Mouse (Mus musculus): ENCODE measurements at regions not wholly inside any gene's neighbourhood (a gene's known extent, or its start where the extent isn't known, plus 50 kb on each side); places are given as distances from the start of the nearest gene placed in this dataset.

GRCm38 (mm10) chr3:149173537-149173936, 183.2 kb upstream of the Adgrl2 start:
- DNase-seq (ENCODE audit: low spot score in 2 of 2): no peak

- no peak for DNase-seq (ENCODE audit: low spot score in 2 of 2)
Observed at GRCm38 (mm10) chr3:149171766-149172165, 181.4 kb upstream of the Adgrl2 start.

- DNase-seq (ENCODE audit: low spot score in 2 of 2): no peak
Observed at GRCm38 (mm10) chr3:149170191-149170590, 179.8 kb upstream of the Adgrl2 start.

GRCm38 (mm10) chr3:149169442-149169841, 179.1 kb upstream of the Adgrl2 start:
- no peak for DNase-seq (ENCODE audit: low spot score in 2 of 2)

DNA sequence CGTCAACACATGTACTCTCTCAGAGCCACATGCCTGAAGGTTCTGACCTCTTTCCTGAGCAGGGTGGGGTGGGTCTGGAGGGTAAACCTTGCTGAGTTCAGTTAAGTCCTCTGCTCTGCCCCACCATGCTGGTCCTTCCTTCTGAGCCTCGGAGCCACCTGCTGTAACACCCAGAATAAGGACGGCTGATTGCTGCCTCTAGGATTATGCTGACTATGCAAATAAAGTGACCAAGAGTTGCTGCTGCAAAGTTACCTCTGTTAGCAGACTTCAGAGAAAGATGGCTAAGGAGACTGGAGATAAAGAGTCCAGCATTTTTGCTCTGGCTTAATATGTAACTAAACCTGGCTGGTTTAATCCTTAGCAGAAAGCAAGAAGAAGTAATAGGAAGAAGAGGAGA, 177.6 kb upstream of the Adgrl2 start:
- no peak for DNase-seq (ENCODE audit: low spot score in 2 of 2)

DNA sequence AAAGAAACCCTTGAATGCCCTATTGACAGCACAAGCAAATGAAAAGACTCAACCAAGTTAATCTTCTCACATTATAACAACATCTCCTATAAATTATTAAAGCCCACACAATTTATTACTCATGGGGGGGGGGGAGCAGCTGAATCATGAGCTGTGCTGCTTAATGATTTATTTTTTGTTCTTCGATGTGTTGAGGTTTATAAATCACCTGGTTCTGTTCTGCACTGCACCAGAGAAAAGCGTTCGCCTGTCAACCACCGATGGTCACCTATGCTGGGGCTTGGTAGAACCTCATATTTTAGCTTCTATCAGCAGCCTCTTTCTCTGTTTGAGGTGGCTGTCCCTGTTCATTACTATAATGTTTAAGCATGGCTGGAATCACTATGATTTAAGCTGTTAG, 174.4 kb upstream of the Adgrl2 start:
- no peak for DNase-seq (ENCODE audit: low spot score in 2 of 2)

DNA sequence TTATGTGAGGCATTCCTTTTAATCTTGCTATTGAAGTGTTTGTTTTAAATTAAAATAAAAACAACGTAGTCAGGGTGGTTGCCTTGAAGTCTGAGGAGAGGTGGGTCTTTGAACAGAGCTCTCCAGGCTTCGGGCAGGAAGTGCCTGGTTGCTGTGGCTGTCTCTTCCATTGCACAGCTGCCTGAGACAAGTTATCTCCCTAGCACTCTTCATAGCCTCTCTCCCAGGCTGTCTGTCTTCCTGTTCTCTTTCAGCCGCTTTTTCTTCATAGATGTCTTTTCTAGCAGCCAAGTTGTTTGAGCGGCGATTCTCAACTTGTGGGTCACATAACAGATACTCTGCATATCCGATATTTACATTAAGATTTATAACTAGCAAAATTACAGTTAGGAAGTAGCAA, 173.2 kb upstream of the Adgrl2 start:
- DNase-seq (ENCODE audit: low spot score in 2 of 2): no peak

DNA sequence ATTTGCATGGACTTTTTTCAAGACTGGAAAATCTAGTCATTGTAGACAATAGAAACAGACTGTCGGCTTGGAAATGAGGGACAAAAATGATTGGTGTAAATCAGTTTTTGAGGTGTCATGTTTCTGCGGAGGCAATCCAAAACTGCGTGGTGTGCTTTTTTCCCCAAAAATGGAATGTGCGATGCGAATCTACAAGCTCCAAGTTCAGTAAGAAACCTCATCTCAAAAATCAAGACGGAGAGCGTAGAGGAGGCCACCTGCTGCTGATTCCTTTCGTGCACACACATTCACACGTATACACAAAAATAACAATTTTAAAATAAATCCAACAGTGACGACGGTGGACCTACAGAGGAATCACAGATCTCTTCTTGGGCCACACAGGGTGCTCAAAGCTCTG, 170.5 kb upstream of the Adgrl2 start:
- DNase-seq (ENCODE audit: low spot score in 2 of 2): peak in 1 of 2 experiments; percentile 10

- no peak for DNase-seq (ENCODE audit: low spot score in 2 of 2)
Observed at GRCm38 (mm10) chr3:149157381-149157780, 167.0 kb upstream of the Adgrl2 start.

- no peak for DNase-seq (ENCODE audit: low spot score in 2 of 2)
Observed at GRCm38 (mm10) chr3:149152312-149152711, 162.0 kb upstream of the Adgrl2 start.

GRCm38 (mm10) chr3:149150796-149151195, 160.4 kb upstream of the Adgrl2 start:
- no peak for DNase-seq (ENCODE audit: low spot score in 2 of 2)

- no peak for DNase-seq (ENCODE audit: low spot score in 2 of 2)
Observed at GRCm38 (mm10) chr3:149148608-149149007, 158.3 kb upstream of the Adgrl2 start.

GRCm38 (mm10) chr3:149147916-149148315, 157.6 kb upstream of the Adgrl2 start:
- no peak for DNase-seq (ENCODE audit: low spot score in 2 of 2)

DNA sequence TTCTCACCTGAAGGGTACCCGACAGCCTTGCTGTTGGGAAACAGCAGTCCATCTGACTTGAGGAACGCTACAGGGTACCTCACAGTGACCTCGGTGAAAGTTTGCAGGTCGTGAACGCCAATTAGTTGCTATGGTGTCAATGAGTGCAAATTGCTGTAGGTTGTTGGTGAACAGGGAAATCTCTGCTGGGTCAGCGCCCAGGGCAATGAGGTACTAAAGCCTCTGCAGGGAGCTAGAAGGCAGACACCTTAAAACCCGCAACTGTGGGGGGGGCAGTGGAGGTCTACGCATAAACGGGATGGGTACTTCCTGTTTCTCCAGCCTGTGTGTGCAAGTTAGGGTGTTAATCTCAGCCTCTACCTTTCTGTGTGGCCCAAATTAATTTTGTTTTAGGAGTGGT, 156.3 kb upstream of the Adgrl2 start:
- DNase-seq (ENCODE audit: low spot score in 2 of 2): no peak

DNA sequence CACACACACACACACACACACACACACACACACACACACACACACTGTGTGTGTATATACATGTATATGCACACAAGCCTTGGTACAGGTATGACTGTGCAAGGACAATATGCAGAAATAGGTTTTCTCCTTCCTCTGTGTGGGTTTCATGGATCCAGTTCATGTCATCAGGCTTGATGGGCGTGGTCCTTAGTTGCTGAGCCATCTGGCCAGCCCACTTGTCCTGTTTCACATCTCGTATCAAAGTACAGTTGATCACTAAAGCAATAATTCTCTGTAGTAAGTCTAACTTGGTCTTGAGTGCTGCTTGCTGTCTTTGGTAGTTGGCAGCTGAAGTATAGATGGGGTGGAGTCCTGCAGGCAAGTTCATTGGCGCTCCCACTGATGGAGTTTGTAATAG, 150.1 kb upstream of the Adgrl2 start:
- no peak for DNase-seq (ENCODE audit: low spot score in 2 of 2)

- no peak for DNase-seq (ENCODE audit: low spot score in 2 of 2)
Observed at GRCm38 (mm10) chr3:149134028-149134938, 143.9 kb upstream of the Adgrl2 start.

DNA sequence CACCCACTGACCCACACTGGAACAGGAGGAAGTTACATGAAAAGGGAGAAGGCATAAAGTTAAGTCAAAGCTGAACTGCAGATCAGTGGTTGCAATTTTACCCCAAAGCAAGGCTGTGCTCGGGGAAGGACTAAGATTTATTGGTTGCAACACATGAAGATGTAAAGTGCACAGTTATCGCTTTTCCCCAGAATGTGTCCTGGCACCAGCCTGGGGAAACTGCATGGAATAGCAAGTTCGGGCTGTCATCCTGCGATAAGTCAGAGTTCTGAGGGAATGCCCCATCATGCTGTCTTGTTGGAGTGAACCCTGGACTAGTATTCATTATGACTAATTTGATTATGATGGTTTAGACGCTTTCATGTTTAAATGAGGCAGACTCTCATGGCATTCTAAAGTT, 128.5 kb upstream of the Adgrl2 start:
- DNase-seq (ENCODE audit: low spot score in 2 of 2): no peak

GRCm38 (mm10) chr3:149117684-149118056, 127.3 kb upstream of the Adgrl2 start:
- no peak for DNase-seq (ENCODE audit: low spot score in 2 of 2)

GRCm38 (mm10) chr3:149117018-149117683, 126.8 kb upstream of the Adgrl2 start:
- no peak for DNase-seq (ENCODE audit: low spot score in 2 of 2)

DNA sequence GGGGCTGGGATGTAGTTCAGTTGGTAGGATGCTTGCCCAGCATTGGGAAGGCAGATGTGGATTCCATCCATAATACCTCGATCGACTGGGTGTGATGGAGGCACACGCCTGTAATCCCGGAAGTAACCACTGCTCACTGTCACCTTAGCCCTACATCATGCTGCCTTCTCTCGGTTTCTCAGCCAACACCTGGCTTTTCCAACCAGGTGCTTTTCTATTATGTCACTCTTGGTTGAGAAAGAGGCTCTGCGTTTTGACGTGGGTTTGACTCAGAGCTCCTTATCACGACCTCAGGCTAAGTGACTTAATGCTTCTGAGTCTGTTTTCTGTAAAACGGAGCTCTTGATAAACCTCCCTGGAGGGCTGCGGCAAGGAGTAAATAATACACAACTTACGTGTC, 126.2 kb upstream of the Adgrl2 start:
- DNase-seq (ENCODE audit: low spot score in 2 of 2): no peak

GRCm38 (mm10) chr3:149115901-149116300, 125.5 kb upstream of the Adgrl2 start:
- DNase-seq (ENCODE audit: low spot score in 2 of 2): no peak

DNA sequence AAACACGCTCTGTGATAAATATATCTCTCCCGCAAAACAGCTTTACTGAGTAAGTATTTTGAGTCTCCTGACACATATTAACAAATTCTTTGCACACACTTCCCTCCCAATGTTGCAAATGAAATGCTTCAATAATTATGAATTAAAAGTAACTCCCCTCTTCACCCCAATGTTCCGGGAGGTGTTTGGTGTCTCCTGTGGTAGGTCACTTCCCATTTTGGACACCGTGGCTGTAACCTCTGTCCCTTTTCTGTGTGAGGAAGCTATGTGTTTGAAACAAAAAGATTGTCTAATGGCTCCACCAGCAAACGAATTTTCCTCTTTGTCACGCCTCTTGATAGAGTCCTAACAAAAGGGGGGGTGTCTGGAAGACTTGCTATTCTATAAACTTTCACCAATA, 122.5 kb upstream of the Adgrl2 start:
- DNase-seq (ENCODE audit: low spot score in 2 of 2): no peak

Data from right cerebral cortex, postnatal 36 days (tissue).